ENCODE assay signal across 9 mouse cellular contexts in the genomic region with DNA sequence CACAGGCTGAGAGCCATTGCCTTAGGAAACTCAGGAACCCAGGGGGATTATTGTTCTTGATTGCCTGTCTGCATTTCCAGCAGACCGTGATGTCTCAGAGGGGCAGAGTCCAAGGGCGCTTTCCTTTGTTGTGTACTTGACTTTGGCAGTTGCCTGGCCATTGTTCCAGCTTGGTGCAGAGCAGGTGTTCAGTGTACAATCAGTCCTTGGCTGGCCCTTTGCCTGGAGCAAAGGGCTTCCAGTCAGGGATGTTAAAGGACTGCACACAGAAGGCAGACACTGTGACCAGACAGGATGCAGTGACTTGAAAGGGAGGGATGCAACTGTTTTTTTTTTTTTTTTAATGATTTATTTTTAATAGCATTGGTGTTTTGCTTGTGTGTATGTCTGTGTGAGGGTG. TPM values are rescaled to one million over a fixed set of nuclear protein-coding genes. Genes with fewer than 3 reads are reported as not detected.
DNase-seq lines count a peak whose midpoint lies in the region; ATAC-seq and TF ChIP-seq lines count a peak whose summit lies in the region.
"Had no signal": no experiment of that assay in that cellular context is flagged by ENCODE, and none has a peak within 500 bp of the region (broad histone marks: within the 10 kb centered on the region; RNA-seq: fewer than 3 reads in every experiment).

No protein-coding gene starts in this region.

- H3K4me3 ChIP-seq in hindbrain, embryonic 13.5 days = no peak overlapping the region
- H3K4me3 ChIP-seq in hindbrain, postnatal 0 days (ENCODE audit: low read length) = no peak overlapping the region
- H3K4me3 ChIP-seq in limb, embryonic 12.5 days (replicated peaks) = no peak overlapping the region

- H3K36me3 ChIP-seq in hindbrain, embryonic 13.5 days = no peaks in the 10 kb centered on the region
- H3K36me3 ChIP-seq in hindbrain, postnatal 0 days (ENCODE audit: insufficient read depth, low read length) = no peaks in the 10 kb centered on the region
- H3K36me3 ChIP-seq in limb, embryonic 12.5 days = no peaks in the 10 kb centered on the region
- H3K36me3 ChIP-seq: G1E had no signal

- H3K9me3 ChIP-seq in hindbrain, embryonic 13.5 days = no peaks in the 10 kb centered on the region
- no peaks in the 10 kb centered on the region for H3K9me3 ChIP-seq in hindbrain, postnatal 0 days (ENCODE audit: low read length)
- no peaks in the 10 kb centered on the region for H3K9me3 ChIP-seq in limb, embryonic 12.5 days
- H3K9me3 ChIP-seq: G1E had no signal

- H3K4me1 ChIP-seq in hindbrain, embryonic 13.5 days (replicated peaks) = peaks cover 44% of the 10 kb centered on the region
- peaks cover 15% of the 10 kb centered on the region for H3K4me1 ChIP-seq in hindbrain, postnatal 0 days (ENCODE audit: insufficient read depth, low read length)
- peaks cover 44% of the 10 kb centered on the region for H3K4me1 ChIP-seq in limb, embryonic 12.5 days (replicated peaks)

- TF ChIP-seq CTCF in hindbrain, postnatal 0 days (IDR thresholded peaks at IDR 0.05; ENCODE audit: low read depth) = no peak

- intact Hi-C loops in heart, postnatal 14 days (cut with DNase I) = no loop called here

- H3K27me3 ChIP-seq in hindbrain, embryonic 13.5 days = no peaks in the 10 kb centered on the region
- no peaks in the 10 kb centered on the region for H3K27me3 ChIP-seq in hindbrain, postnatal 0 days (ENCODE audit: insufficient read depth, low read length)
- no peaks in the 10 kb centered on the region for H3K27me3 ChIP-seq in limb, embryonic 12.5 days

- H3K4me2 ChIP-seq in hindbrain, embryonic 13.5 days = no peak overlapping the region
- H3K4me2 ChIP-seq in hindbrain, postnatal 0 days (ENCODE audit: low read depth, low read length) = no peak overlapping the region
- H3K4me2 ChIP-seq in limb, embryonic 12.5 days = no peak overlapping the region

- no peak for DNase-seq in hindbrain, postnatal 0 days (ENCODE audit: low spot score)
- DNase-seq in R1 (ENCODE audit: low read depth, low spot score) = peak; percentile 60
- peak; percentile 79 for DNase-seq in heart, postnatal 14 days
- DNase-seq in Muller cell, postnatal 12 days (ENCODE audit: inconsistent ontology term) = no peak
- no peak for DNase-seq in left cerebral cortex, adult 9 months (ENCODE audit: low spot score in 2 of 2)

- no peak for ATAC-seq in hindbrain, embryonic 13.5 days (ENCODE audit: low FRiP score)
- ATAC-seq in hindbrain, postnatal 0 days = no peak
- no peak for ATAC-seq in limb, embryonic 12.5 days (ENCODE audit: insufficient number of reproducible peaks, insufficient read depth, low FRiP score, low TSS enrichment, low read depth)
- no peak for ATAC-seq in megakaryocyte-erythroid progenitor cell, adult 5-6 weeks (replicated peaks; ENCODE audit: low FRiP score, low TSS enrichment, poor library complexity, severe bottlenecking)

- 25% methylated on average over 2 of the region's 2 CpGs for WGBS in hindbrain, embryonic 13.5 days
- WGBS in hindbrain, postnatal 0 days = 31% methylated on average over 2 of the region's 2 CpGs
- WGBS in limb, embryonic 12.5 days = 79% methylated on average over 2 of the region's 2 CpGs

- no peak overlapping the region for H3K9ac ChIP-seq in hindbrain, embryonic 13.5 days
- no peak overlapping the region for H3K9ac ChIP-seq in hindbrain, postnatal 0 days (replicated peaks; ENCODE audit: low read length)
- no peak overlapping the region for H3K9ac ChIP-seq in limb, embryonic 12.5 days (replicated peaks)

- peak overlapping the region; percentile 25 for H3K27ac ChIP-seq in hindbrain, embryonic 13.5 days
- no peak overlapping the region for H3K27ac ChIP-seq in hindbrain, postnatal 0 days
- H3K27ac ChIP-seq in limb, embryonic 12.5 days = 0 out of 2 replicates have a peak overlapping the region, but pooled peaks have one; percentile 93

RNA-seq across cellular contexts. Expression of gene Ddit4, which starts 20.9 kb away (rescaled TPM):
- polyA plus RNA-seq in hindbrain, embryonic 13.5 days (2015; fragmentation: Nextera tagmentation; extraction: Ambion mirVana) = 64.8 and 69.6 TPM in 2 replicates
- 55.9 and 76.6 TPM in 2 replicates for total RNA-seq in hindbrain, postnatal 0 days (2014; rRNA removed)
- 55.2 and 56.9 TPM in 2 replicates for polyA plus RNA-seq in hindbrain, postnatal 0 days (2015; fragmentation: Nextera tagmentation; extraction: Ambion mirVana)
- total RNA-seq in heart, postnatal 14 days (2021) = 100 to 1,000 TPM; 188 to 191 TPM
- 90.7 and 91.8 TPM in 2 replicates for polyA plus RNA-seq in limb, embryonic 12.5 days (2016; fragmentation: Nextera tagmentation; extraction: Ambion mirVana)
- total RNA-seq in megakaryocyte-erythroid progenitor cell, adult 5-6 weeks (2014; fragmentation: Nextera tagmentation) = 2.0 and 3.0 TPM in 2 replicates
- 2.0 and 4.4 TPM in 2 replicates for total RNA-seq in megakaryocyte-erythroid progenitor cell, adult 5-6 weeks (2017)

RNA-seq across cellular contexts. Expression of gene Ascc1, which starts 30.1 kb away (rescaled TPM):
- polyA plus RNA-seq in hindbrain, embryonic 13.5 days (2015; fragmentation: Nextera tagmentation; extraction: Ambion mirVana) = 47.1 and 47.5 TPM in 2 replicates
- total RNA-seq in hindbrain, postnatal 0 days (2014; rRNA removed) = 10.6 and 11.5 TPM in 2 replicates
- 41.8 and 42.9 TPM in 2 replicates for polyA plus RNA-seq in hindbrain, postnatal 0 days (2015; fragmentation: Nextera tagmentation; extraction: Ambion mirVana)
- 10 to 100 TPM; 19.1 to 21.7 TPM for total RNA-seq in heart, postnatal 14 days (2021)
- 44.2 and 46.7 TPM in 2 replicates for polyA plus RNA-seq in limb, embryonic 12.5 days (2016; fragmentation: Nextera tagmentation; extraction: Ambion mirVana)
- 30.8 and 36.1 TPM in 2 replicates for total RNA-seq in megakaryocyte-erythroid progenitor cell, adult 5-6 weeks (2014; fragmentation: Nextera tagmentation)
- total RNA-seq in megakaryocyte-erythroid progenitor cell, adult 5-6 weeks (2017) = 34.3 and 34.7 TPM in 2 replicates

RNA-seq across cellular contexts. Expression of gene Anapc16, which starts 30.4 kb away (rescaled TPM):
- 127 and 134 TPM in 2 replicates for polyA plus RNA-seq in hindbrain, embryonic 13.5 days (2015; fragmentation: Nextera tagmentation; extraction: Ambion mirVana)
- total RNA-seq in hindbrain, postnatal 0 days (2014; rRNA removed) = 62.6 and 70.1 TPM in 2 replicates
- polyA plus RNA-seq in hindbrain, postnatal 0 days (2015; fragmentation: Nextera tagmentation; extraction: Ambion mirVana) = 132 and 133 TPM in 2 replicates
- 10 to 100 TPM; 64.8 to 70.1 TPM for total RNA-seq in heart, postnatal 14 days (2021)
- polyA plus RNA-seq in limb, embryonic 12.5 days (2016; fragmentation: Nextera tagmentation; extraction: Ambion mirVana) = 126 and 132 TPM in 2 replicates
- 59.5 and 72.3 TPM in 2 replicates for total RNA-seq in megakaryocyte-erythroid progenitor cell, adult 5-6 weeks (2014; fragmentation: Nextera tagmentation)
- 42.1 and 43.2 TPM in 2 replicates for total RNA-seq in megakaryocyte-erythroid progenitor cell, adult 5-6 weeks (2017)

Comparison
In these comparisons a context has a peak if more than half of its experiments do, and no peak if none do; other contexts are left out.
1. DNase-seq: peak in R1 (single experiment) and heart, postnatal 14 days (2 of 2); none in hindbrain, postnatal 0 days (single experiment), Muller cell, postnatal 12 days (single experiment) and left cerebral cortex, adult 9 months (0 of 2).
2. RNA of gene Ddit4, which starts 20.9 kb away (total RNA-seq): 188 to 191 TPM in heart, postnatal 14 days and 55.9 to 76.6 TPM in hindbrain, postnatal 0 days; 2.0 to 4.4 TPM in megakaryocyte-erythroid progenitor cell, adult 5-6 weeks; every median in the first group is over 10 times any median in the second.